8 mouse cellular contexts compared by ENCODE assay signal in genomic region chr8:84068316-84069035, GRCm38 (mm10). TPM values are rescaled to one million over a fixed set of nuclear protein-coding genes. Genes with fewer than 3 reads are reported as not detected.
DNase-seq lines count a peak whose midpoint lies in the region; ATAC-seq lines count a peak whose summit lies in the region.

No protein-coding gene starts in this region.

- WGBS in forebrain, embryonic 15.5 days = 77% methylated on average over 12 of the region's 12 CpGs
- 82% methylated on average over 12 of the region's 12 CpGs for WGBS in forebrain, embryonic 14.5 days
- WGBS in lung, embryonic 15.5 days = 28% methylated on average over 12 of the region's 12 CpGs
- 53% methylated on average over 12 of the region's 12 CpGs for WGBS in intestine, embryonic 15.5 days

- H3K4me1 ChIP-seq in forebrain, embryonic 15.5 days = peaks cover 56% of the 10 kb centered on the region
- 0 out of 2 replicates have a peak, but pooled peaks cover 9% of the 10 kb centered on the region for H3K4me1 ChIP-seq in forebrain, embryonic 14.5 days (ENCODE audit: control insufficient read depth, insufficient read depth, low read length)
- peaks cover 36% of the 10 kb centered on the region for H3K4me1 ChIP-seq in lung, embryonic 15.5 days
- peaks cover 37% of the 10 kb centered on the region for H3K4me1 ChIP-seq in intestine, embryonic 15.5 days (replicated peaks)

- no peaks in the 10 kb centered on the region for H3K9me3 ChIP-seq in forebrain, embryonic 15.5 days
- H3K9me3 ChIP-seq in forebrain, embryonic 14.5 days (replicated peaks; ENCODE audit: control insufficient read depth, low read length) = no peaks in the 10 kb centered on the region
- H3K9me3 ChIP-seq in lung, embryonic 15.5 days = no peaks in the 10 kb centered on the region
- H3K9me3 ChIP-seq in intestine, embryonic 15.5 days = no peaks in the 10 kb centered on the region

- no peak overlapping the region for H3K27ac ChIP-seq in forebrain, embryonic 15.5 days (replicated peaks)
- H3K27ac ChIP-seq in forebrain, embryonic 14.5 days (ENCODE audit: low read depth, low read length) = no peak overlapping the region
- H3K27ac ChIP-seq in lung, embryonic 15.5 days = 0 out of 2 replicates have a peak overlapping the region, but pooled peaks have one; percentile 24
- H3K27ac ChIP-seq in intestine, embryonic 15.5 days = no peak overlapping the region

- ATAC-seq in forebrain, embryonic 15.5 days (replicated peaks) = no peak
- no peak for ATAC-seq in forebrain, embryonic 14.5 days
- no peak for ATAC-seq in lung, embryonic 15.5 days (ENCODE audit: borderline replicate concordance, extremely low read depth, low FRiP score, low TSS enrichment)
- no peak for ATAC-seq in intestine, embryonic 15.5 days

- no peaks in the 10 kb centered on the region for H3K36me3 ChIP-seq in forebrain, embryonic 15.5 days
- no peaks in the 10 kb centered on the region for H3K36me3 ChIP-seq in forebrain, embryonic 14.5 days (ENCODE audit: control insufficient read depth, insufficient read depth, low read length)
- no peaks in the 10 kb centered on the region for H3K36me3 ChIP-seq in lung, embryonic 15.5 days
- no peaks in the 10 kb centered on the region for H3K36me3 ChIP-seq in intestine, embryonic 15.5 days

- DNase-seq in forebrain, embryonic 14.5 days (ENCODE audit: low spot score) = no peak
- no peak for DNase-seq in lung, postnatal 4 days
- peak; percentile 43 to 65 for DNase-seq in natural killer cell, adult 2 months (ENCODE audit: low spot score in 2 of 2)
- no peak for DNase-seq in thymus, adult 18-20 months
- no peak for DNase-seq in urinary bladder, postnatal 36 days (ENCODE audit: low spot score in 2 of 2)

- no peaks in the 10 kb centered on the region for H3K27me3 ChIP-seq in forebrain, embryonic 15.5 days
- H3K27me3 ChIP-seq in forebrain, embryonic 14.5 days (replicated peaks; ENCODE audit: control insufficient read depth, insufficient read depth, low read length) = no peaks in the 10 kb centered on the region
- no peaks in the 10 kb centered on the region for H3K27me3 ChIP-seq in lung, embryonic 15.5 days
- H3K27me3 ChIP-seq in intestine, embryonic 15.5 days (replicated peaks) = no peaks in the 10 kb centered on the region

- 0 out of 2 replicates have a peak overlapping the region, but pooled peaks have one; percentile 34 for H3K4me2 ChIP-seq in forebrain, embryonic 15.5 days (replicated peaks)
- H3K4me2 ChIP-seq in forebrain, embryonic 14.5 days (ENCODE audit: low read length) = no peak overlapping the region
- H3K4me2 ChIP-seq in lung, embryonic 15.5 days = peak overlapping the region; percentile 50
- peak overlapping the region; percentile 56 for H3K4me2 ChIP-seq in intestine, embryonic 15.5 days (replicated peaks)

- H3K9ac ChIP-seq in forebrain, embryonic 15.5 days (replicated peaks) = no peak overlapping the region
- H3K9ac ChIP-seq in forebrain, embryonic 14.5 days (ENCODE audit: low read length) = no peak overlapping the region
- no peak overlapping the region for H3K9ac ChIP-seq in lung, embryonic 15.5 days
- H3K9ac ChIP-seq in intestine, embryonic 15.5 days = 0 out of 2 replicates have a peak overlapping the region, but pooled peaks have one; percentile 0

- no peak overlapping the region for H3K4me3 ChIP-seq in forebrain, embryonic 15.5 days
- no peak overlapping the region for H3K4me3 ChIP-seq in forebrain, embryonic 14.5 days (ENCODE audit: low read depth, low read length)
- no peak overlapping the region; the same call in 1 of the 2 replicates for H3K4me3 ChIP-seq in lung, embryonic 15.5 days
- 0 out of 2 replicates have a peak overlapping the region, but pooled peaks have one; percentile 100 for H3K4me3 ChIP-seq in intestine, embryonic 15.5 days (replicated peaks)

RNA-seq across cellular contexts. Expression of gene Rfx1, which starts 1.8 kb away (rescaled TPM):
- 9.1 and 9.5 TPM in 2 replicates for polyA plus RNA-seq in forebrain, embryonic 15.5 days (2015; fragmentation: Nextera tagmentation; extraction: Ambion mirVana)
- 6.8 and 8.7 TPM in 2 replicates for polyA plus RNA-seq in forebrain, embryonic 14.5 days (2014; fragmentation: Nextera tagmentation; extraction: Ambion mirVana)
- polyA plus RNA-seq in lung, embryonic 15.5 days (2015; fragmentation: Nextera tagmentation; extraction: Ambion mirVana) = 9.0 and 10.6 TPM in 2 replicates
- 7.3 and 7.9 TPM in 2 replicates for polyA plus RNA-seq in intestine, embryonic 15.5 days (2015; fragmentation: Nextera tagmentation; extraction: Ambion mirVana)

RNA-seq across cellular contexts. Expression of gene Gm10643, which starts 3.5 kb away (rescaled TPM):
- 1.2 and 1.3 TPM in 2 replicates for polyA plus RNA-seq in forebrain, embryonic 15.5 days (2015; fragmentation: Nextera tagmentation; extraction: Ambion mirVana)
- 1.3 and 1.5 TPM in 2 replicates for polyA plus RNA-seq in forebrain, embryonic 14.5 days (2014; fragmentation: Nextera tagmentation; extraction: Ambion mirVana)
- polyA plus RNA-seq in lung, embryonic 15.5 days (2015; fragmentation: Nextera tagmentation; extraction: Ambion mirVana) = 1.3 TPM in 2 replicates
- 0.92 and 1.3 TPM in 2 replicates for polyA plus RNA-seq in intestine, embryonic 15.5 days (2015; fragmentation: Nextera tagmentation; extraction: Ambion mirVana)

RNA-seq across cellular contexts. Expression of gene Rln3, which starts 23.7 kb away (rescaled TPM):
- not detected in 2 replicates for polyA plus RNA-seq in forebrain, embryonic 15.5 days (2015; fragmentation: Nextera tagmentation; extraction: Ambion mirVana)
- not detected in 2 replicates for polyA plus RNA-seq in forebrain, embryonic 14.5 days (2014; fragmentation: Nextera tagmentation; extraction: Ambion mirVana)
- not detected in 2 replicates for polyA plus RNA-seq in lung, embryonic 15.5 days (2015; fragmentation: Nextera tagmentation; extraction: Ambion mirVana)
- polyA plus RNA-seq in intestine, embryonic 15.5 days (2015; fragmentation: Nextera tagmentation; extraction: Ambion mirVana) = 0.28 and 0.31 TPM in 2 replicates

RNA-seq across cellular contexts. Expression of gene Il27ra, which starts 26.1 kb away (rescaled TPM):
- polyA plus RNA-seq in forebrain, embryonic 15.5 days (2015; fragmentation: Nextera tagmentation; extraction: Ambion mirVana) = 0.41 and 0.68 TPM in 2 replicates
- polyA plus RNA-seq in forebrain, embryonic 14.5 days (2014; fragmentation: Nextera tagmentation; extraction: Ambion mirVana) = 0.19 and 0.70 TPM in 2 replicates
- polyA plus RNA-seq in lung, embryonic 15.5 days (2015; fragmentation: Nextera tagmentation; extraction: Ambion mirVana) = 1.4 and 2.2 TPM in 2 replicates
- 1.3 and 1.5 TPM in 2 replicates for polyA plus RNA-seq in intestine, embryonic 15.5 days (2015; fragmentation: Nextera tagmentation; extraction: Ambion mirVana)

RNA-seq across cellular contexts. Expression of gene Dcaf15, which starts 36.1 kb away (rescaled TPM):
- 17.8 and 19.3 TPM in 2 replicates for polyA plus RNA-seq in forebrain, embryonic 15.5 days (2015; fragmentation: Nextera tagmentation; extraction: Ambion mirVana)
- 15.8 and 17.8 TPM in 2 replicates for polyA plus RNA-seq in forebrain, embryonic 14.5 days (2014; fragmentation: Nextera tagmentation; extraction: Ambion mirVana)
- 9.3 and 9.5 TPM in 2 replicates for polyA plus RNA-seq in lung, embryonic 15.5 days (2015; fragmentation: Nextera tagmentation; extraction: Ambion mirVana)
- 8.4 and 9.9 TPM in 2 replicates for polyA plus RNA-seq in intestine, embryonic 15.5 days (2015; fragmentation: Nextera tagmentation; extraction: Ambion mirVana)

Comparison
In these comparisons a context has a peak if more than half of its experiments do, and no peak if none do; other contexts are left out.
1. DNase-seq: peak in natural killer cell, adult 2 months (2 of 2); none in forebrain, embryonic 14.5 days (single experiment), lung, postnatal 4 days (0 of 2), thymus, adult 18-20 months (0 of 2) and urinary bladder, postnatal 36 days (0 of 2).